Mouse (Mus musculus): Measurements from ENCODE around the gene Erc2. TPM values are rescaled to one million over a fixed set of nuclear protein-coding genes. Genes with fewer than 3 reads are reported as not detected.

Erc2 gene
- total and polyA plus RNA-seq, 2 experiments from 2014 or later, result 94.0 to 119 TPM

DNA sequence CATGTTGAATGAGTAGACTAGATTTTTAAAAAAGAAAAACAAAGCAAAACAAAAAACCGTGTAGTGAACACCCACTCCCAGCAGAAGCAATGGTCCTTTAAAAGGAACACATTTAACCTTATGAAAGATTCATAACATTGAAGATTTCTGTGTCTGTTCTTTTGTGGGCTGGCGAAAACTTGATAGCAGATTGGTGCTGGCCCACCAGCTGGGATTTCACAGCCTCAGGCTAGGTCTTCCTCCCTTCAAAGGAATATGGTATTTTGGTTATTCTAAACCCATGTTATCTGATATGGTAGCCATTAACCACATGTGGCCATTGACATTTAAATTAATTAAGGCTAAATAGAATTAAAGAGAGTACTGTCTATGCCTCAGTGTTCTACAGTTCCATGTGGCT is 205.9 kb downstream of the Erc2 start:
- no peak for DNase-seq (ENCODE audit: low spot score)
- TF ChIP-seq CTCF (IDR thresholded peaks at IDR 0.05), result no peak
- no peak for ATAC-seq (ENCODE audit: low FRiP score)

DNA sequence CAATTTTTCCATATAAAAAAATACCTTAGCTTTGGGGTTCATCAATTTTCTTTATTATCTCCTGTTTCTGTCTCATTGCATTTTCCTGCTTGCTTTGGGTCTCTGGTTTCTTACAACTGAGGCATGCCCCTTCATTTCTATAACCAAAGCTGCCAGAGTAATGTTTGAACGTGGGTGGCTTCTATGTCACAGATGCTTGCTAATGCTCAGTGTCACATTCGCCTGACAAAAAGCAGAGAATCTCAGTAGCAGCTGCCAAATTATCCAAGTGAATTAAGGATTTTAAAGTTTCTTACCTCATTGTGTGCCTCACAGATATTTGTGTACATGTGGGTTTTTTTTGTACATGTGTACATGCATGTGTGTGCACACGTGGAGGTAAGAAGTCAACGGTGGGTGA is 210.0 kb downstream of the Erc2 start:
- no peak overlapping the region for H3K27ac ChIP-seq (ENCODE audit: low read depth, low read length)
- no peaks in the 10 kb centered on the region for H3K36me3 ChIP-seq (ENCODE audit: insufficient read depth, low read length)
- no peaks in the 10 kb centered on the region for H3K9me3 ChIP-seq (ENCODE audit: low read length)
- H3K4me2 ChIP-seq (ENCODE audit: low read depth, low read length, poor library complexity, severe bottlenecking), result no peak overlapping the region
- H3K4me3 ChIP-seq (ENCODE audit: low read depth, low read length), result no peak overlapping the region
- ATAC-seq (ENCODE audit: low FRiP score) (no peak), DNase-seq (ENCODE audit: low spot score) (no peak)
- H3K9ac ChIP-seq (replicated peaks; ENCODE audit: low read length, poor library complexity, severe bottlenecking), result no peak overlapping the region
- WGBS, result 81% methylated on average over 4 of the region's 4 CpGs
- no peaks in the 10 kb centered on the region for H3K4me1 ChIP-seq (ENCODE audit: insufficient read depth, low read length)
- no peak for TF ChIP-seq CTCF (IDR thresholded peaks at IDR 0.05)
- no peaks in the 10 kb centered on the region for H3K27me3 ChIP-seq (ENCODE audit: insufficient read depth, low read length)

More for the DNA sequence above, 205.9 kb downstream of the Erc2 start:
- no peak overlapping the region for H3K4me3 ChIP-seq (ENCODE audit: low read depth, low read length)
- WGBS, result 54% methylated on average over 2 of the region's 2 CpGs
- no peaks in the 10 kb centered on the region for H3K9me3 ChIP-seq (ENCODE audit: low read length)
- no peak overlapping the region for H3K27ac ChIP-seq (ENCODE audit: low read depth, low read length)
- H3K27me3 ChIP-seq (ENCODE audit: insufficient read depth, low read length), result no peaks in the 10 kb centered on the region
- no peak overlapping the region for H3K4me2 ChIP-seq (ENCODE audit: low read depth, low read length, poor library complexity, severe bottlenecking)
- no peaks in the 10 kb centered on the region for H3K36me3 ChIP-seq (ENCODE audit: insufficient read depth, low read length)
- no peaks in the 10 kb centered on the region for H3K4me1 ChIP-seq (ENCODE audit: insufficient read depth, low read length)
- no peak overlapping the region for H3K9ac ChIP-seq (replicated peaks; ENCODE audit: low read length, poor library complexity, severe bottlenecking)

DNA sequence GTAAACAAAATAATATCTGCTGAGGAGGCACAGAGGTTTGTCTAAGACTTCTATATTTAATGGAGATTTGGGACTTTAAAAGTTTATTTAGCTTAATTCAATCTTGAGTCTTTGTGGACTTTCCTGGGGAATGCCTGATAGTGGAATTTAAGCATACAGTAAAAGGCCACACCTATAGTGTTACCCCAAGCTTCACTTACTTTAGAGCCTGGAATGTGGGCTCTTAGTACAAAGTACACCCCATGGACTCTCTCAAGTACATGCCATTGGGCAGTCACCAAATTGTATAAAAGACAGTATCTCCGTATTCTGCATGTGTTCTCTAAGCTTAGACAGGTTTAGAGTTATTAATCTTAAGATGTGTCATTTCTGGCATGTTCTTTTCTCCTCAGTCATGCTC is 213.1 kb downstream of the Erc2 start:
- no peak overlapping the region for H3K9ac ChIP-seq (replicated peaks; ENCODE audit: low read length, poor library complexity, severe bottlenecking)
- no peak for TF ChIP-seq CTCF (IDR thresholded peaks at IDR 0.05)
- DNase-seq (ENCODE audit: low spot score) (no peak), ATAC-seq (ENCODE audit: low FRiP score) (no peak)
- no peak overlapping the region for H3K4me3 ChIP-seq (ENCODE audit: low read depth, low read length)
- no peaks in the 10 kb centered on the region for H3K4me1 ChIP-seq (ENCODE audit: insufficient read depth, low read length)
- H3K4me2 ChIP-seq (ENCODE audit: low read depth, low read length, poor library complexity, severe bottlenecking), result no peak overlapping the region
- no peak overlapping the region for H3K27ac ChIP-seq (ENCODE audit: low read depth, low read length)
- H3K36me3 ChIP-seq (ENCODE audit: insufficient read depth, low read length), result no peaks in the 10 kb centered on the region
- 74% methylated on average over 1 of the region's 1 CpGs for WGBS
- H3K9me3 ChIP-seq (ENCODE audit: low read length), result no peaks in the 10 kb centered on the region
- H3K27me3 ChIP-seq (ENCODE audit: insufficient read depth, low read length), result no peaks in the 10 kb centered on the region

DNA sequence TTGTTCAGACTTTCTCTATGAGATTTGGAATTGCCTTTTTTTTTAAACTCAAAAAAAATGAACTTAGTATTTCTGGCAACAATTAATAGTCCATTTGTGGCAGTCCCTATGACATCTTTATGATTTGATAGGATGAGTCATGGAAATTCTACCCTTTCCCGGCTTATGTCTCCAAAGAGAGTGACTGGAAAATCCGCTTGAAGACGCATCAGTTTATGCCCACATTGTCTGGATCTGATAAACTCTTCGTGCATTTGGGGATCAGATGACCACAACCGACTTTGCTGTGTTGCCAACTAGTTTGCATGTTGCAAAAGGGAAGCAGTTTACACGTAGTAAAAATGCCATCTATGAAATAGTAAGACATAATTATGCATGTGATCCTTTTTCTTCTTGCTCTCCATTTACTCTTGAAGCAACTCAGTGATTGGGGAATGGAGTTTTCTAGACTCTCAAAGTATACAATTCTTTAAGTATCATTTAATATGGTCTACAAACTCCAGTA is 215.4 kb downstream of the Erc2 start:
- Histone ChIP-seq H3K36me3 (ENCODE audit: insufficient read depth, low read length) (no peaks in the 10 kb centered on the region), H3K9ac (replicated peaks; ENCODE audit: low read length, poor library complexity, severe bottlenecking) (no peak overlapping the region), H3K4me3 (ENCODE audit: low read depth, low read length) (no peak overlapping the region), H3K27me3 (ENCODE audit: insufficient read depth, low read length) (no peaks in the 10 kb centered on the region), H3K9me3 (ENCODE audit: low read length) (no peaks in the 10 kb centered on the region), H3K4me1 (ENCODE audit: insufficient read depth, low read length) (no peaks in the 10 kb centered on the region), H3K27ac (ENCODE audit: low read depth, low read length) (no peak overlapping the region), H3K4me2 (ENCODE audit: low read depth, low read length, poor library complexity, severe bottlenecking) (no peak overlapping the region)
- ATAC-seq (ENCODE audit: low FRiP score) (no peak), DNase-seq (ENCODE audit: low spot score) (no peak)
- TF ChIP-seq CTCF (IDR thresholded peaks at IDR 0.05), result no peak
- 72% methylated on average over 6 of the region's 6 CpGs for WGBS

DNA sequence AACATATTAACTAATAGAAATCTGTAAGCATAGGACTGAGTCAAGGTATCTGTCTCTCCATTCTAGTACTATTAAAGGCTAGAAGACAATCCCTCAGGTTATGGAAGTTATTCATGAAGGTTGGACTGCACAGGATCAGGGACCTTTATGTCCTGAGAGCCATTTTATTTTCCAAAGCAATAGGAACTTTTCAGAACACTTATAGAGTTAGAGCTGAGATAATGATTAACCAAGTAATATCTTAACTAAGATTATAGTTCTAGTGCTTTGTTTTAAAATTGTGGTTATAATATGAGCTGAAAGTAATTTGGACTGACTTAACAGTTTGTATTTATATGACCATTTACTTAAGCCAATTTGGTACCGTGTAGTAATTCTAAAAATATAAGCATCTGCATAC is 217.9 kb downstream of the Erc2 start:
- WGBS, result 92% methylated on average over 1 of the region's 1 CpGs
- ATAC-seq (ENCODE audit: low FRiP score), result no peak
- H3K27ac ChIP-seq (ENCODE audit: low read depth, low read length), result no peak overlapping the region
- no peaks in the 10 kb centered on the region for H3K36me3 ChIP-seq (ENCODE audit: insufficient read depth, low read length)
- H3K4me3 ChIP-seq (ENCODE audit: low read depth, low read length), result no peak overlapping the region
- H3K4me1 ChIP-seq (ENCODE audit: insufficient read depth, low read length), result no peaks in the 10 kb centered on the region
- DNase-seq (ENCODE audit: low spot score), result no peak
- H3K9me3 ChIP-seq (ENCODE audit: low read length), result no peaks in the 10 kb centered on the region
- H3K9ac ChIP-seq (replicated peaks; ENCODE audit: low read length, poor library complexity, severe bottlenecking), result no peak overlapping the region
- no peak overlapping the region for H3K4me2 ChIP-seq (ENCODE audit: low read depth, low read length, poor library complexity, severe bottlenecking)
- H3K27me3 ChIP-seq (ENCODE audit: insufficient read depth, low read length), result no peaks in the 10 kb centered on the region
- TF ChIP-seq CTCF (IDR thresholded peaks at IDR 0.05), result no peak

DNA sequence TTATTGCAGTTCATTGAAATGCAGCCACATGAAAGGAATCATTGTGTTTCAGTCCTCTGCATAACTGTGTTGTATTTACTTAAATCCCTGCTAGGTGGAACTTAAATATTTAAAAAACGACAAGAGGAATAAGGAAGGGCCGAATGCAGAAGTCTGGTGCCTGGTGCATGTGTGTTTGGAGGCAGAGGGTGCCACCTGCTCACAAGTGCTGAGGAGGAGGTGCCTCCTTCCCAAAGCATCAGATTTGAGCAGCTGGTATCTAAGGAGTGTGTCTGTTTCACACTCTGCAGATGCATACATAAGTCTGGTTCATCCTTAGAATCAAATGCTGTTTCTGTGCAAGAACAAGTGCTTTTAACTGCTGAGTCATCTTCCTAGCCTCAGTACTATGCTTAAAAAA is 224.6 kb downstream of the Erc2 start:
- no peak for TF ChIP-seq CTCF (IDR thresholded peaks at IDR 0.05)
- H3K4me1 ChIP-seq (ENCODE audit: insufficient read depth, low read length), result no peaks in the 10 kb centered on the region; the same call in 1 of the 2 replicates
- DNase-seq (ENCODE audit: low spot score), result no peak
- H3K27me3 ChIP-seq (ENCODE audit: insufficient read depth, low read length), result no peaks in the 10 kb centered on the region
- H3K4me2 ChIP-seq (ENCODE audit: low read depth, low read length, poor library complexity, severe bottlenecking), result no peak overlapping the region
- H3K9me3 ChIP-seq (ENCODE audit: low read length), result no peaks in the 10 kb centered on the region
- H3K27ac ChIP-seq (ENCODE audit: low read depth, low read length), result no peak overlapping the region
- H3K4me3 ChIP-seq (ENCODE audit: low read depth, low read length), result no peak overlapping the region
- no peak for ATAC-seq (ENCODE audit: low FRiP score)
- WGBS, result 64% methylated on average over 2 of the region's 2 CpGs
- H3K9ac ChIP-seq (replicated peaks; ENCODE audit: low read length, poor library complexity, severe bottlenecking), result no peak overlapping the region
- H3K36me3 ChIP-seq (ENCODE audit: insufficient read depth, low read length), result no peaks in the 10 kb centered on the region

Data from midbrain, postnatal 0 days (tissue).